23 mouse cellular contexts compared by ENCODE assay signal in genomic region chr1:57665724-57666123, GRCm38 (mm10).
A peak's percentile ranks its signal among the peaks of the same experiment; 100 is the strongest.
DNase-seq lines count a peak whose midpoint lies in the region; ATAC-seq and TF ChIP-seq lines count a peak whose summit lies in the region.
"Had no signal": no experiment of that assay in that cellular context is flagged by ENCODE, and none has a peak within 500 bp of the region (broad histone marks: within the 10 kb centered on the region; RNA-seq: fewer than 3 reads in every experiment).

No protein-coding gene starts in this region.

- no peak for ATAC-seq in forebrain, embryonic 13.5 days
- no peak for ATAC-seq in forebrain, embryonic 11.5 days (replicated peaks; ENCODE audit: low FRiP score)
- ATAC-seq in midbrain, embryonic 14.5 days (ENCODE audit: low FRiP score, low TSS enrichment) = no peak
- ATAC-seq in midbrain, postnatal 0 days (ENCODE audit: low FRiP score) = no peak
- ATAC-seq in forebrain, embryonic 15.5 days (replicated peaks) = no peak
- ATAC-seq in megakaryocyte, adult 5-6 weeks (ENCODE audit: poor library complexity, severe bottlenecking) = no peak
- ATAC-seq: activated CD4-positive, CD25-positive, alpha-beta regulatory T cell, adult 4 months; intestine, embryonic 16.5 days; Patski had no signal

- H3K36me3 ChIP-seq in forebrain, embryonic 13.5 days (ENCODE audit: poor library complexity, severe bottlenecking) = no peaks in the 10 kb centered on the region
- H3K36me3 ChIP-seq in forebrain, embryonic 11.5 days (ENCODE audit: control insufficient read depth, insufficient read depth, low read length) = no peaks in the 10 kb centered on the region
- H3K36me3 ChIP-seq in midbrain, embryonic 14.5 days (ENCODE audit: control insufficient read depth, insufficient read depth, low read length) = no peaks in the 10 kb centered on the region
- H3K36me3 ChIP-seq in midbrain, postnatal 0 days (ENCODE audit: insufficient read depth, low read length) = no peaks in the 10 kb centered on the region
- H3K36me3 ChIP-seq in forebrain, embryonic 15.5 days = no peaks in the 10 kb centered on the region
- H3K36me3 ChIP-seq: embryonic facial prominence, embryonic 12.5 days; heart, embryonic 15.5 days; hindbrain, embryonic 15.5 days had no signal

- 66% methylated on average over 3 of the region's 3 CpGs for WGBS in forebrain, embryonic 13.5 days
- 73% methylated on average over 3 of the region's 3 CpGs for WGBS in forebrain, embryonic 11.5 days
- WGBS in midbrain, embryonic 14.5 days = 57% methylated on average over 3 of the region's 3 CpGs
- WGBS in midbrain, postnatal 0 days = 59% methylated on average over 3 of the region's 3 CpGs
- WGBS in forebrain, embryonic 15.5 days = 58% methylated on average over 3 of the region's 3 CpGs

- H3K4me3 ChIP-seq in forebrain, embryonic 13.5 days = no peak overlapping the region
- H3K4me3 ChIP-seq in forebrain, embryonic 11.5 days (ENCODE audit: low read depth, low read length) = no peak overlapping the region
- H3K4me3 ChIP-seq in midbrain, embryonic 14.5 days (replicated peaks; ENCODE audit: low read depth, low read length) = no peak overlapping the region
- H3K4me3 ChIP-seq in midbrain, postnatal 0 days (ENCODE audit: low read depth, low read length) = no peak overlapping the region
- H3K4me3 ChIP-seq in forebrain, embryonic 15.5 days = no peak overlapping the region
- H3K4me3 ChIP-seq: embryonic facial prominence, embryonic 12.5 days; heart, adult 2 months; heart, embryonic 15.5 days; hindbrain, embryonic 15.5 days had no signal

- no peak for TF ChIP-seq CTCF in midbrain, postnatal 0 days (IDR thresholded peaks at IDR 0.05)

- no peaks in the 10 kb centered on the region for H3K9me3 ChIP-seq in forebrain, embryonic 13.5 days (replicated peaks)
- no peaks in the 10 kb centered on the region for H3K9me3 ChIP-seq in forebrain, embryonic 11.5 days (ENCODE audit: control insufficient read depth, low read length)
- H3K9me3 ChIP-seq in midbrain, embryonic 14.5 days (ENCODE audit: control insufficient read depth, low read length) = no peaks in the 10 kb centered on the region
- H3K9me3 ChIP-seq in midbrain, postnatal 0 days (ENCODE audit: low read length) = no peaks in the 10 kb centered on the region
- H3K9me3 ChIP-seq in forebrain, embryonic 15.5 days = no peaks in the 10 kb centered on the region
- H3K9me3 ChIP-seq: embryonic facial prominence, embryonic 12.5 days; heart, embryonic 15.5 days; hindbrain, embryonic 15.5 days had no signal

- no peak overlapping the region for H3K4me2 ChIP-seq in forebrain, embryonic 13.5 days
- no peak overlapping the region for H3K4me2 ChIP-seq in forebrain, embryonic 11.5 days (ENCODE audit: low read depth, low read length, severe bottlenecking)
- H3K4me2 ChIP-seq in midbrain, embryonic 14.5 days (ENCODE audit: low read length) = no peak overlapping the region
- no peak overlapping the region for H3K4me2 ChIP-seq in midbrain, postnatal 0 days (ENCODE audit: low read depth, low read length, poor library complexity, severe bottlenecking)
- H3K4me2 ChIP-seq in forebrain, embryonic 15.5 days (replicated peaks) = no peak overlapping the region
- H3K4me2 ChIP-seq: embryonic facial prominence, embryonic 12.5 days; heart, embryonic 11.5 days; heart, embryonic 15.5 days; hindbrain, embryonic 15.5 days had no signal

- no peaks in the 10 kb centered on the region for H3K27me3 ChIP-seq in forebrain, embryonic 13.5 days
- H3K27me3 ChIP-seq in forebrain, embryonic 11.5 days (ENCODE audit: control insufficient read depth, insufficient read depth, low read length) = no peaks in the 10 kb centered on the region
- H3K27me3 ChIP-seq in midbrain, embryonic 14.5 days (ENCODE audit: control insufficient read depth, insufficient read depth, low read length) = no peaks in the 10 kb centered on the region
- no peaks in the 10 kb centered on the region for H3K27me3 ChIP-seq in midbrain, postnatal 0 days (ENCODE audit: insufficient read depth, low read length)
- H3K27me3 ChIP-seq in forebrain, embryonic 15.5 days = no peaks in the 10 kb centered on the region
- H3K27me3 ChIP-seq: CH12.LX; embryonic facial prominence, embryonic 12.5 days; heart, embryonic 15.5 days; hindbrain, embryonic 15.5 days; Patski had no signal

- peak overlapping the region; percentile 37 for H3K27ac ChIP-seq in forebrain, embryonic 13.5 days
- H3K27ac ChIP-seq in forebrain, embryonic 11.5 days (ENCODE audit: low read depth, low read length) = no peak overlapping the region
- H3K27ac ChIP-seq in midbrain, embryonic 14.5 days (replicated peaks; ENCODE audit: low read depth, low read length) = no peak overlapping the region
- H3K27ac ChIP-seq in midbrain, postnatal 0 days (ENCODE audit: low read depth, low read length) = no peak overlapping the region
- H3K27ac ChIP-seq in forebrain, embryonic 15.5 days (replicated peaks) = peak overlapping the region; percentile 27; the same call in 1 of the 2 replicates
- H3K27ac ChIP-seq: embryonic facial prominence, embryonic 12.5 days; heart, adult 2 months; heart, embryonic 15.5 days; hindbrain, embryonic 15.5 days had no signal

- H3K4me1 ChIP-seq in forebrain, embryonic 13.5 days = peaks cover 5% of the 10 kb centered on the region; the same call in 1 of the 2 replicates
- no peaks in the 10 kb centered on the region; the same call in 1 of the 2 replicates for H3K4me1 ChIP-seq in forebrain, embryonic 11.5 days (replicated peaks; ENCODE audit: control insufficient read depth, insufficient read depth, low read length)
- H3K4me1 ChIP-seq in midbrain, embryonic 14.5 days (ENCODE audit: control insufficient read depth, insufficient read depth, low read length) = no peaks in the 10 kb centered on the region
- H3K4me1 ChIP-seq in midbrain, postnatal 0 days (ENCODE audit: insufficient read depth, low read length) = no peaks in the 10 kb centered on the region
- no peaks in the 10 kb centered on the region for H3K4me1 ChIP-seq in forebrain, embryonic 15.5 days
- H3K4me1 ChIP-seq: embryonic facial prominence, embryonic 12.5 days; hindbrain, embryonic 15.5 days had no signal

- no peak overlapping the region for H3K9ac ChIP-seq in forebrain, embryonic 13.5 days
- H3K9ac ChIP-seq in forebrain, embryonic 11.5 days (ENCODE audit: low read length) = no peak overlapping the region
- no peak overlapping the region for H3K9ac ChIP-seq in midbrain, embryonic 14.5 days (replicated peaks; ENCODE audit: low read length)
- H3K9ac ChIP-seq in midbrain, postnatal 0 days (replicated peaks; ENCODE audit: low read length, poor library complexity, severe bottlenecking) = no peak overlapping the region
- no peak overlapping the region for H3K9ac ChIP-seq in forebrain, embryonic 15.5 days (replicated peaks)
- H3K9ac ChIP-seq: embryonic facial prominence, embryonic 12.5 days; heart, embryonic 15.5 days; hindbrain, embryonic 15.5 days had no signal

- DNase-seq in forebrain, embryonic 11.5 days (ENCODE audit: low spot score) = no peak
- peak; percentile 15 for DNase-seq in midbrain, embryonic 14.5 days
- no peak for DNase-seq in midbrain, postnatal 0 days (ENCODE audit: low spot score)
- no peak for DNase-seq in adrenal gland, postnatal 25 days
- DNase-seq: adrenal gland, postnatal 14 days; cerebellum, adult 11 months; cerebellum, adult 8-10 months; cerebellum, postnatal 14 days; embryo, embryonic 11 days; gastrocnemius, postnatal 10 days; heart, adult 2 months; heart, postnatal 14 days had no signal

Comparison
In these comparisons a context has a peak if more than half of its experiments do, and no peak if none do; other contexts are left out.
1. H3K27ac ChIP-seq: peak in forebrain, embryonic 13.5 days (single experiment) and forebrain, embryonic 15.5 days (single experiment); none in forebrain, embryonic 11.5 days (single experiment), midbrain, embryonic 14.5 days (single experiment) and midbrain, postnatal 0 days (single experiment).